Mouse (Mus musculus) CD4-positive helper T cell, adult 2 months (primary cell): Measurements from ENCODE around the gene Nipal3.
A peak's percentile ranks its signal among the peaks of the same experiment; 100 is the strongest.

Experiments used
- DNase-seq: peaks from one replicate; pipeline ENCODE4 v3.0.0-alpha.2; 2012; ENCODE audit warnings: low read depth, missing footprints, low spot score

Nipal3 gene

GRCm38 (mm10) chr4:135434395-135434789 lies 60.4 kb downstream of the Nipal3 start:
- no peak for DNase-seq

DNA sequence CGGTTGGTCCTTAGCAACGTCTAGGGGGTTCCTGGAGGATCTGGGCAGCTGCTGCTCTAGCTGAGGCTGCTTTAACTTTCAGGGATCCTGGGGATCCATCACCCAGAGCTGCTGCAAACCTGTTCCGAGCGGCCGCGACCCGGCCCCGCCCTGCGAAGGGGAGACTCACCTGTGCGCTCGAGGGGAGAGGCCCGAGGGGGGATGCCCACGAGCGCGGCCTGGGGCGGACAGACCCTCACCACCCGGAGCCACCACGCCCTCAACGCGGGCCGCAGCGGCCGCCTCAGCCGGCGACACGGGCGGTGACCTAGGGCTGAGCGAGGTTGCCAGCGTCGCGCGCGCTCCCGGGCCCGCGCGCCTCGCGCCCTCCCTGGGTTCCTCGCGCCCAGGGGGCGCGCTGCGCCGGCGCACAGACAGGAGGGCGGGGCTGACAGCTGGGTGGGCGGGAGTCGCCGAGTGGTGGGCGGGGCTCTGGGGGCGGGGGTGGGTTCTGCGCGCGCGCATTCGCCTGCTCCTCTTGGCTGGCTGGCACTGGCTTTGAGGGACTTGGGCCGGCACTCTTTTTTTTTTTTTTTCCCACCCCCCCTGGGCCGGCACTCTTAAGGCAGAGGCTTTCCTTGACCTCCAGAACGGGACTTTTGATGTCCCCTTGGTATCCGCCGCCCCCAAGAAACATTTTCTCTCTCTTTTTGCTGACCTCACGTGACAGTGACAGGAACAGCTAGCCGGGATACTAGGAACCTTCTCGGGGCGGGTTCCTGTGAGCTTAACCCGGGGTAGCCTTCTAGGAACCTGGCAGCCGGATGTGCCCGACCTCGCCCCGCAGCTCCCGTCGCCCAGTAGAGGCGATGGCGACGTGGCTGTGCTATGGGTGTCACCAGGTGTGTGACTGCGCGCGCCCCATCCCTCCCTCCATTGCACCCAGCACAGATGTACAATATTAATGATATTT lies 61.1 kb downstream of the Nipal3 start, which contains the start of gene Rcan3:
Rcan3 (minus strand) TSS at position 411 of the 952 bp plus-strand sequence.
- DNase-seq: peak; percentile 91

DNA sequence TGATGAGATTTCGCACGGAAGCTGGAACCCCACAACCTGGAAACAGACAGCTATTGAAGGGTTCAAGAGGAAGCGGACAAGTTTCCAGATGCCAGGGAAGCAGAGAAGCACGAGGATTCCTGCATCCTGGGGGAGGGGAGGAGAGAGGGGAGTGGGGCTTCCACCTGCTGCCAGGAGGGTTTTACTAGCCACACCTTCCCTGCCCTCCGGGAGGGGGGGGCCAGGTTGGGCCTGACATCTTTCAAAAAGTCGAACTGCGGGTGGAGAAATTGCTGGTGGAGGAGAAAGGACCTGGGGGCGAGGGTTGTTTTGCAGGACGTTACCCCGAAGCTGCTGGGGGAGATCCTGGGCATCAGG lies 61.8 kb downstream of the Nipal3 start:
- no peak for DNase-seq

GRCm38 (mm10) chr4:135429990-135430760 lies 64.7 kb downstream of the Nipal3 start:
- no peak for DNase-seq

DNA sequence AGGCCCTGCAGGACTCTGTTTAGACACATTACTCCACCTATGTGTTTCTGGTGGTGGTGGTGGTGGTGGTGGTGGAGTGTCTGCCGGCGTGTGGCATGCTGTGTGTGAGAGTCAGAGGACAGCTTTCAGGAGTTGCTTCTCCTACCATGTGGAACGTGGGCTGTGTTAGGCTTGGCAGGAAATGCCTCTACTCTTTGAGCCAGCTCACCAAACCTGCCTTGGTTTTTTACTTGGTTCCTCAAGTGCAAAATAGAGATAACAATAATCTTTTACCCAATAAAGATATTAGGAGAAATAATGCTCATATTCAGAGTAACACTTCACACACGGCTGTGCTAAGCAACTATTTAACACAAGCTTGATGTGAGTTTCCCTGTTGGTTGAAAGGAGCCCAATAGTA lies 65.5 kb downstream of the Nipal3 start:
- no peak for DNase-seq

- DNase-seq: no peak
Observed at GRCm38 (mm10) chr4:135426587-135426986, 68.3 kb downstream of the Nipal3 start.

DNA sequence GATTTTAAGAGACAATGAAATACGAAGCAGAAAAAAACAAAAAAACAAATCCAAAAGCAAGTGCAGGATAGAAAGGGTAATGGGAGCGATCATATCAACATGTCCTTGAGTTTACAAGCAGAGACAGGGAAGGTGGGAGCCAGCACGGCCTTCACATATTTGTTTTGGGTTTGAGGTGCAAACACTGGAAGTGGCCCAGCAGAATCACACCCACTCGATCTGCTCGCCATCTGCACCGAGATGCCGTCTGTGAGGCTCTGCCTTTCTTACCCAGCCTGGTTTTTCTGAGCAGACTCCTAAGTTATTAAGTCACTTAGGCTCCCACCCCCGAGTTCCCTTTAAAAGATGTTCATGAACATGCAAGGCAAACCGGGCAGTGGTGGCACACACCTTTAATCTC lies 69.2 kb downstream of the Nipal3 start:
- DNase-seq: no peak

DNA sequence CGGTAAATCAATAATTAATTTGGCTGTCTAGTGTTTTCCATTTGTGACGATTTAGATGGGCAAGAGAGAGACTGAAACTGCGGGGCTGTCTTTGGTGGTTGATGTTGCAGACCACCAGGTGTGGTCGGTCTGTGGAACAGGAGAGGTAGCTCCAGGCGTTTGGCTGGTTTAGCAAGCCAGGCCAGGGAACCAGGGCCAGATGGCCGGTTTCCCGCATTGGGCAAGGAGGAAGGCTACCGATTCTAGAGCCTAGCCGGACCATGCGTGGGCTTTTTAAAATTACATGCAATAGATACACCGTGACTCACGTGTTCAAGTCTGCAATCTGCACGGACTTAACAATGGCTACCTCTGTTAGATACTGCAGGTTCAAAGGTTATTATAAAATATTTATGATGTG lies 73.9 kb downstream of the Nipal3 start:
- no peak for DNase-seq

GRCm38 (mm10) chr4:135420416-135420815 lies 74.4 kb downstream of the Nipal3 start:
- DNase-seq: no peak

GRCm38 (mm10) chr4:135419996-135420395 lies 74.8 kb downstream of the Nipal3 start:
- DNase-seq: no peak

- DNase-seq: peak; percentile 68
Observed at GRCm38 (mm10) chr4:135416367-135416766, 78.5 kb downstream of the Nipal3 start.

GRCm38 (mm10) chr4:135413491-135413890 lies 81.3 kb downstream of the Nipal3 start:
- DNase-seq: no peak

- peak; percentile 85 for DNase-seq
Observed at GRCm38 (mm10) chr4:135411633-135412032, 83.2 kb downstream of the Nipal3 start.

DNA sequence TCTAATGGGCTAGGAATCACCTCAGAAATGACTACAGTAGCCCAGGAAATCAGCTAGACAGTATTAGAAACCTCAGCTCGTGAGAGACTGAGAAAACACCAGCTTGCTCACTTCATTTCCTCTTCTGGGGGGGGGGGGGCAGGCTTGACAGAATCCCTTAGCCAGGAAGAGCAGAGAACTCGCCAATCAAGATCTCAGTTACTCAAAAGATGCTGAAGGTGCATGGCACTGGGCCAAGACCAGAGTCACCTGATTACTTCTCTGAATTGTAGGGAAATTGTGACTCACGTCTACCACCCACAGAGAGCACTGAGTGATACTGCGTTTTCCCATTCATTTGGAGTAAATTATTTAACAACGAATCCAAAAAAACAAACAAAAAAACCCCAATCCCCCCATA lies 88.7 kb downstream of the Nipal3 start:
- DNase-seq: peak; percentile 96

GRCm38 (mm10) chr4:135404916-135405315 lies 89.9 kb downstream of the Nipal3 start:
- DNase-seq: no peak

- DNase-seq: peak; percentile 73
Observed at GRCm38 (mm10) chr4:135404048-135404447, 90.8 kb downstream of the Nipal3 start.

DNA sequence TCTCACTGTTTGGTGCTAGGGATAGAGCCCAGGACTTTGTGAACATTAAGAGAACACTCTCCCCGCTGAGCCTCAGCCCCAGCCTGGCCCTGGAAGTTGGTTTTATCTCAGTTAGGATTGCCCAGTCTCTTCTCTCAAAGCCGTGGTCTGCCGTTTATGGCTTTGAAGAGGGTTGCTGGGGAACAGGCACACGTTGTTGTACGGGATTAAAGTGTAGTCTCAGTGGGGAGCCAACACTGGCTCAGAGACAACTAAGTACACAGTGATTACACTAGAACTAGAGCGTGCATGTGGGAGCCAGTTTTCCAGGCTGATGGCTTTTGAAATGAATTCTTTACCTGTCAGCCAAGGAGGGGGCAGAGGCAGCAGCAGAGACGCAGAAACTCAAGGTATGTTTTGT lies 93.0 kb downstream of the Nipal3 start:
- DNase-seq: no peak

GRCm38 (mm10) chr4:135397991-135398390 lies 96.8 kb downstream of the Nipal3 start, which contains the start of gene Ncmap:
Gene Ncmap (minus strand): TSS chr4:135398227.
- no peak for DNase-seq

DNA sequence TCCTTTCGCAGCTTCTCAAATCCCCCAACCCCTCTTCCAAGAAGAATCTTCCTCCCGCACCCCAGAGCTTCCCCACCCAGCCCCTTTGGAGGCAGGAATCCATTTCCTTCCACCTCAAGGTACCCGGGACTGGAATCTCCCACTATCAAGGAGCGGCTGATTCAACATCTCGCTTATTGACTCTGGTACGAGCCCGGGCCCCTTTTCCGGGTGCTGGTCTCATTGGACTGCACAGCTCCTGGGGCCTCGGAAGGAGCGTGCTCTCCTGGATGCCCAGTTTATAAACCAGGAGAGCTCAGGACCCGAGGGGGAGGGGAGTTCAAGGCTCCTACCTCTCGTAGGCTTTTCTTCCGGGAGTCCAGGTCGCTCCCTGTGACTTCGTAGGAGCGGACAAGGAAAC lies 97.3 kb downstream of the Nipal3 start:
- DNase-seq: no peak

DNA sequence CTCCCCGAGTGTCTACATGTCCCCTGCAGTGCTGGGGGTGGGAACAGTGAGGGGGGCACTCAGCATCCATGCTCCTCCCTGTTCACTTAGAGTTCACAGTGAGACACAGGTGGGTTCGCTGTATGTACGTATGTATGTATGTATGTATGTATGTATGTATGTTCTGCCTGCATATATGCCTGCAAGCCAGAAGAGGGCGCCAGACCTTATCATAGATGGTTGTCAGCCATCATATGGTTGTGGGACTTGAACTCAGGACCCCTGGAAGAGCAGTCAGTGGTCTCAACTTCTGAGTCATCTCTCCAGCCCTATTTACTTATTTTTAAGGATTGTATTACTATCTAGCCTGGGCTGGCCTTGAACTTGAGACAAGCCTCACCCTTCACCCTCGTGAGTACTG lies 98.5 kb downstream of the Nipal3 start:
- DNase-seq: no peak
